Mouse (Mus musculus) forebrain, embryonic 14.5 days (tissue): ENCODE data around the gene Vtn. TPM values are rescaled to one million over a fixed set of nuclear protein-coding genes. Genes with fewer than 3 reads are reported as not detected.

Experiments used
- ATAC-seq: fragments of 200-750 bp; cut with Nextera tagmentation; 2 replicates; pipeline ENCODE4 v1.8.0; 2017; ENCODE audit warnings: mild to moderate bottlenecking, moderate library complexity
- DNase-seq: peaks from one replicate; pipeline ENCODE4 v3.0.0-alpha.2; 2015; ENCODE audit warnings: low spot score
- H3K27ac ChIP-seq: fragments of 300-500 bp; sonication (generic); 2 replicates; pipeline ENCODE4 v1.5.1; 2014; ENCODE audit warnings: low read depth, mild to moderate bottlenecking, control low read depth, low read length, moderate library complexity
- H3K27me3 ChIP-seq: fragments of 300-500 bp; sonication (generic); replicated peaks from 2 replicates; pipeline ENCODE4 v1.6.1; 2014; ENCODE audit warnings: low read length, control low read depth, mixed read lengths; ENCODE audit not compliant: control insufficient read depth, insufficient read depth
- H3K36me3 ChIP-seq: fragments of 300-500 bp; sonication (generic); 2 replicates; pipeline ENCODE4 v1.6.1; 2014; ENCODE audit warnings: low read length, control low read depth; ENCODE audit not compliant: control insufficient read depth, insufficient read depth
- H3K4me1 ChIP-seq: fragments of 300-500 bp; sonication (generic); 2 replicates; pipeline ENCODE4 v1.6.1; 2014; ENCODE audit warnings: antibody characterized with exemption, low read length, control low read depth; ENCODE audit not compliant: control insufficient read depth, insufficient read depth
- H3K4me2 ChIP-seq: fragments of 300-500 bp; sonication (generic); 2 replicates; pipeline ENCODE4 v1.6.1; 2014; ENCODE audit warnings: mild to moderate bottlenecking, control low read depth, low read length
- H3K4me3 ChIP-seq: fragments of 300-500 bp; sonication (generic); 2 replicates; pipeline ENCODE4 v1.5.1; 2014; ENCODE audit warnings: low read depth, low read length, control low read depth
- H3K9ac ChIP-seq: fragments of 300-500 bp; sonication (generic); 2 replicates; pipeline ENCODE4 v1.6.1; 2014; ENCODE audit warnings: mild to moderate bottlenecking, low read length, control low read depth, moderate library complexity
- H3K9me3 ChIP-seq: fragments of 300-500 bp; sonication (generic); replicated peaks from 2 replicates; pipeline ENCODE4 v1.6.1; 2016; ENCODE audit warnings: low read length, control low read depth, mixed read lengths; ENCODE audit not compliant: control insufficient read depth
- WGBS: fragments of 180-500 bp; shearing (Covaris S2); extraction: QIAGEN DNeasy Blood & Tissue Kit; methylation state at CpG from one replicate; pipeline ENCODE4 v1.1.7; 2014; 5-methylcytosine and 5-hydroxymethylcytosine counted together
- polyA plus RNA-seq: library from polyadenylated mRNA; unstranded; fragments of >200 nt; fragmentation: Nextera tagmentation; extraction: Ambion mirVana; gene quantifications from 2 replicates; pipeline ENCODE4 v1.2.1, GENCODE M21; 2014

Vtn gene
- polyA plus RNA-seq, 1 experiment from 2014 or later = 88.4 TPM

- ATAC-seq = no peak
- peak within 1 kb of the TSS; percentile 46; the same call in 1 of the 2 replicates for H3K27ac ChIP-seq
- no peaks in the 10 kb centered on the region for H3K27me3 ChIP-seq
- H3K4me2 ChIP-seq = no peak within 1 kb of the TSS
- DNase-seq = peak; percentile 59
- H3K4me3 ChIP-seq = no peak within 1 kb of the TSS
- H3K4me1 ChIP-seq = no peaks in the 10 kb centered on the region
- 65% methylated on average over 7 of the region's 7 CpGs for WGBS
- H3K36me3 ChIP-seq = peaks cover 29% of the 10 kb centered on the region
- H3K9ac ChIP-seq = no peak within 1 kb of the TSS
- H3K9me3 ChIP-seq = no peaks in the 10 kb centered on the region
Observed at GRCm38 (mm10) chr11:78502909-78503650, 4.2 kb downstream of the Vtn start, which contains the start of gene Sebox. Gene Sebox, plus strand, starts transcription at chr11:78503447.

GRCm38 (mm10) chr11:78505430-78505829, 6.5 kb downstream of the Vtn start:
- H3K36me3 ChIP-seq = peaks cover 36% of the 10 kb centered on the region
- no peak overlapping the region for H3K27ac ChIP-seq
- no peaks in the 10 kb centered on the region for H3K27me3 ChIP-seq
- H3K9me3 ChIP-seq = no peaks in the 10 kb centered on the region
- DNase-seq (no peak), ATAC-seq (no peak)
- no peak overlapping the region for H3K4me3 ChIP-seq
- H3K4me2 ChIP-seq = no peak overlapping the region
- 81% methylated on average over 3 of the region's 3 CpGs for WGBS
- no peaks in the 10 kb centered on the region for H3K4me1 ChIP-seq
- no peak overlapping the region for H3K9ac ChIP-seq

GRCm38 (mm10) chr11:78509148-78509547, 10.3 kb downstream of the Vtn start:
- no peaks in the 10 kb centered on the region for H3K9me3 ChIP-seq
- no peak overlapping the region for H3K4me2 ChIP-seq
- ATAC-seq (no peak), DNase-seq (peak; percentile 46)
- WGBS = 83% methylated on average over 5 of the region's 5 CpGs
- no peaks in the 10 kb centered on the region for H3K27me3 ChIP-seq
- no peak overlapping the region for H3K9ac ChIP-seq
- H3K27ac ChIP-seq = no peak overlapping the region
- peaks cover 36% of the 10 kb centered on the region for H3K36me3 ChIP-seq
- no peak overlapping the region for H3K4me3 ChIP-seq
- H3K4me1 ChIP-seq = peaks cover 8% of the 10 kb centered on the region; the same call in 1 of the 2 replicates

GRCm38 (mm10) chr11:78512025-78512957, 13.4 kb downstream of the Vtn start, which contains the start of the genes Tmem199 and Poldip2:
Gene Tmem199, minus strand, starts transcription at chr11:78512172.
Gene Poldip2, plus strand, starts transcription at chr11:78512193.
- peak within 1 kb of the TSS; percentile 88 for H3K4me3 ChIP-seq
- no peaks in the 10 kb centered on the region for H3K9me3 ChIP-seq
- peak; percentile 97 for DNase-seq
- peak within 1 kb of the TSS; percentile 76 for H3K27ac ChIP-seq
- peaks cover 39% of the 10 kb centered on the region for H3K36me3 ChIP-seq
- H3K4me2 ChIP-seq = peak within 1 kb of the TSS; percentile 90
- 1% methylated on average over 67 of the region's 67 CpGs for WGBS
- no peaks in the 10 kb centered on the region for H3K27me3 ChIP-seq
- H3K9ac ChIP-seq = peak within 1 kb of the TSS; percentile 97
- H3K4me1 ChIP-seq = peaks cover 8% of the 10 kb centered on the region; the same call in 1 of the 2 replicates
- peak; percentile 96 for ATAC-seq

- no peak overlapping the region for H3K27ac ChIP-seq
- peaks cover 8% of the 10 kb centered on the region; the same call in 1 of the 2 replicates for H3K4me1 ChIP-seq
- 78% methylated on average over 3 of the region's 3 CpGs for WGBS
- no peaks in the 10 kb centered on the region for H3K27me3 ChIP-seq
- no peak for DNase-seq
- ATAC-seq = no peak
- peaks cover 39% of the 10 kb centered on the region for H3K36me3 ChIP-seq
- peak overlapping the region; percentile 97 for H3K9ac ChIP-seq
- peak overlapping the region; percentile 88 for H3K4me3 ChIP-seq
- peak overlapping the region; percentile 90 for H3K4me2 ChIP-seq
- H3K9me3 ChIP-seq = no peaks in the 10 kb centered on the region
Observed at GRCm38 (mm10) chr11:78513106-78513790, 14.4 kb downstream of the Vtn start.

GRCm38 (mm10) chr11:78515549-78516325, 16.8 kb downstream of the Vtn start:
- Histone ChIP-seq H3K36me3 (peaks cover 58% of the 10 kb centered on the region), H3K4me3 (no peak overlapping the region), H3K27ac (no peak overlapping the region), H3K9ac (no peak overlapping the region), H3K4me1 (peaks cover 8% of the 10 kb centered on the region; the same call in 1 of the 2 replicates), H3K27me3 (no peaks in the 10 kb centered on the region), H3K4me2 (no peak overlapping the region), H3K9me3 (no peaks in the 10 kb centered on the region)
- 62% methylated on average over 2 of the region's 2 CpGs for WGBS
- DNase-seq (no peak), ATAC-seq (no peak)

- WGBS = 86% methylated on average over 10 of the region's 10 CpGs
- H3K27me3 ChIP-seq = no peaks in the 10 kb centered on the region
- no peaks in the 10 kb centered on the region for H3K9me3 ChIP-seq
- no peak overlapping the region for H3K4me3 ChIP-seq
- no peak for ATAC-seq
- no peak for DNase-seq
- no peaks in the 10 kb centered on the region for H3K4me1 ChIP-seq
- no peak overlapping the region for H3K4me2 ChIP-seq
- H3K27ac ChIP-seq = no peak overlapping the region
- H3K36me3 ChIP-seq = peaks cover 90% of the 10 kb centered on the region
- no peak overlapping the region for H3K9ac ChIP-seq
Observed at GRCm38 (mm10) chr11:78518931-78519330, 20.0 kb downstream of the Vtn start.

- Histone ChIP-seq H3K4me2 (no peak overlapping the region), H3K36me3 (peaks cover 96% of the 10 kb centered on the region), H3K27ac (no peak overlapping the region), H3K4me1 (no peaks in the 10 kb centered on the region), H3K27me3 (no peaks in the 10 kb centered on the region), H3K9me3 (no peaks in the 10 kb centered on the region), H3K4me3 (no peak overlapping the region), H3K9ac (no peak overlapping the region)
- no peak for DNase-seq
- no peak for ATAC-seq
- 90% methylated on average over 3 of the region's 3 CpGs for WGBS
Observed at GRCm38 (mm10) chr11:78521880-78522279, 23.0 kb downstream of the Vtn start.
